Mouse (Mus musculus): ENCODE data around the gene Adam1a. TPM values are rescaled to one million over a fixed set of nuclear protein-coding genes. Genes with fewer than 3 reads are reported as not detected.

The Adam1a gene
- total RNA-seq (2021): 1 to 10 TPM; 1.3 to 2.0 TPM
- long read RNA-seq, experiment 1, partial matches to known transcripts: 0 of 6 reads
- long read RNA-seq, experiment 1, other reads (novel, unspliced or antisense): 6 of 6 reads
- long read RNA-seq, experiment 2: 0 reads

GRCm38 (mm10) chr5:121544910-121545792 lies at the start of gene Adam1a, which contains the start of gene Gm42878:
Gene Adam1a, minus strand, starts transcription at chr5:121545482.
Gene Gm42878, minus strand, starts transcription at chr5:121545482.
- peak in 1 of 2 experiments; percentile 44 for DNase-seq

- no peak for DNase-seq
These were observed 49.5 kb upstream of the Adam1a start for GRCm38 (mm10) chr5:121594714-121595313.

- DNase-seq: peak; percentile 94 to 95
These were observed 48.4 kb upstream of the Adam1a start, which contains the start of gene Aldh2 for GRCm38 (mm10) chr5:121593451-121594401. Gene Aldh2, minus strand, starts transcription at chr5:121593824.

- DNase-seq: no peak
These were observed 47.6 kb upstream of the Adam1a start for GRCm38 (mm10) chr5:121592816-121593407.

- peak in 1 of 2 experiments; percentile 52 for DNase-seq
These were observed 47.0 kb upstream of the Adam1a start for GRCm38 (mm10) chr5:121592064-121592815.

- DNase-seq: peak; percentile 52 to 62
These were observed 46.3 kb upstream of the Adam1a start for GRCm38 (mm10) chr5:121591417-121592063.

GRCm38 (mm10) chr5:121589928-121590327 lies 44.6 kb upstream of the Adam1a start:
- DNase-seq: no peak

GRCm38 (mm10) chr5:121586400-121587039 lies 41.2 kb upstream of the Adam1a start:
- peak; percentile 83 to 85 for DNase-seq

GRCm38 (mm10) chr5:121585699-121586098 lies 40.4 kb upstream of the Adam1a start:
- DNase-seq: no peak

GRCm38 (mm10) chr5:121585005-121585404 lies 39.7 kb upstream of the Adam1a start:
- DNase-seq: no peak

GRCm38 (mm10) chr5:121583765-121584501 lies 38.7 kb upstream of the Adam1a start:
- DNase-seq: peak; percentile 98

- no peak for DNase-seq
These were observed 36.7 kb upstream of the Adam1a start for GRCm38 (mm10) chr5:121581945-121582344.

GRCm38 (mm10) chr5:121576927-121577488 lies 31.7 kb upstream of the Adam1a start:
- DNase-seq: peak; percentile 68 to 76

GRCm38 (mm10) chr5:121575867-121576266 lies 30.6 kb upstream of the Adam1a start:
- DNase-seq: no peak

GRCm38 (mm10) chr5:121574145-121574544 lies 28.9 kb upstream of the Adam1a start:
- DNase-seq: no peak

- no peak for DNase-seq
These were observed 25.5 kb upstream of the Adam1a start for GRCm38 (mm10) chr5:121570787-121571186.

- DNase-seq: no peak
These were observed 24.7 kb upstream of the Adam1a start for GRCm38 (mm10) chr5:121569881-121570420.

- no peak for DNase-seq
These were observed 20.9 kb upstream of the Adam1a start for GRCm38 (mm10) chr5:121566035-121566681.
